ENCODE assay signal across 18 mouse cellular contexts in the genomic region with DNA sequence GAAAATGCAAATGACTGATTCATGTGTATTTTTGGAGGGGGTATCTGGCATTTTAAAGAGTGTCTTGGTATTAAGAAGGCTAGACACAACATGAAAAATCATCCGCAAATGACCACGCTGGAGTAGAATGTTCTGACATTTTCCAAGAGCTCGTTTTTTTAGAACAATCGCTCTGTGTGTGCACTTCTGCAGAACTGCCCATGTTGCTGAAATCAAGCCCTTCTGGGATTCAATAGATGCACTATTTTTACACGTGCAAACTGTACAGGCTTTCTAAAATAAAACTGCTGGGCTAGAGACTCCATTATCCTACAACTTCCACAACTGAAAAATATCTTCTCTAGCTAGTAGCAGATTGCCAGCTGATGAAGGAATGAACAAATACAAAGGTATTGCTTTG.
DNase-seq lines count a peak whose midpoint lies in the region; ATAC-seq and TF ChIP-seq lines count a peak whose summit lies in the region.
"Had no signal": no experiment of that assay in that cellular context is flagged by ENCODE, and none has a peak within 500 bp of the region (broad histone marks: within the 10 kb centered on the region; RNA-seq: fewer than 3 reads in every experiment).

No protein-coding gene starts in this region.

- no peak overlapping the region for H3K4me2 ChIP-seq in hindbrain, embryonic 15.5 days
- no peak overlapping the region for H3K4me2 ChIP-seq in limb, embryonic 15.5 days
- H3K4me2 ChIP-seq: embryonic facial prominence, embryonic 13.5 days had no signal

- DNase-seq in hindbrain, embryonic 10.5 days (ENCODE audit: low spot score) = no peak
- peak; percentile 29 for DNase-seq in left cerebral cortex, adult 11 months (ENCODE audit: low spot score)
- DNase-seq in left cerebral cortex, postnatal 4 days = no peak
- DNase-seq: adrenal gland, adult 8-10 months; cerebellum, adult 18-20 months; heart, postnatal 4 days; kidney, adult 18-20 months; lung, postnatal 4 days; midbrain, embryonic 14.5 days; thymus, postnatal 25 days had no signal

- ATAC-seq in hindbrain, embryonic 15.5 days (ENCODE audit: low FRiP score, low read depth) = 0 out of 2 replicates have a peak, but pooled peaks have one; percentile 48
- ATAC-seq in limb, embryonic 15.5 days (ENCODE audit: insufficient number of reproducible peaks, low FRiP score, low TSS enrichment, low read depth) = no peak
- ATAC-seq in monocyte, adult 5-6 weeks (replicated peaks; ENCODE audit: insufficient number of reproducible peaks, low FRiP score, low TSS enrichment, poor library complexity, severe bottlenecking) = no peak
- ATAC-seq: inflammation-experienced regulatory T-cells, adult 6 months had no signal

- no peak overlapping the region for H3K9ac ChIP-seq in hindbrain, embryonic 15.5 days
- no peak overlapping the region for H3K9ac ChIP-seq in limb, embryonic 15.5 days
- H3K9ac ChIP-seq: embryonic facial prominence, embryonic 13.5 days had no signal

- H3K36me3 ChIP-seq in hindbrain, embryonic 15.5 days = no peaks in the 10 kb centered on the region
- no peaks in the 10 kb centered on the region for H3K36me3 ChIP-seq in hindbrain, embryonic 10.5 days
- no peaks in the 10 kb centered on the region for H3K36me3 ChIP-seq in limb, embryonic 15.5 days
- H3K36me3 ChIP-seq: embryonic facial prominence, embryonic 13.5 days; heart, embryonic 10.5 days had no signal

- WGBS in hindbrain, embryonic 15.5 days = 72% methylated on average over 5 of the region's 5 CpGs
- 89% methylated on average over 5 of the region's 5 CpGs for WGBS in hindbrain, embryonic 10.5 days
- 47% methylated on average over 5 of the region's 5 CpGs for WGBS in limb, embryonic 15.5 days

- no peaks in the 10 kb centered on the region for H3K4me1 ChIP-seq in hindbrain, embryonic 15.5 days (replicated peaks)
- no peaks in the 10 kb centered on the region for H3K4me1 ChIP-seq in hindbrain, embryonic 10.5 days (replicated peaks)
- peaks cover 4% of the 10 kb centered on the region; the same call in 1 of the 2 replicates for H3K4me1 ChIP-seq in cortical plate, adult 2 months (ENCODE audit: control insufficient read depth, insufficient read depth, low read length)
- H3K4me1 ChIP-seq in limb, embryonic 15.5 days = peaks cover 5% of the 10 kb centered on the region
- H3K4me1 ChIP-seq: embryonic facial prominence, embryonic 13.5 days; heart, embryonic 10.5 days had no signal

- intact Hi-C loops in left cerebral cortex, postnatal 4 days (cut with DNase I) = loop anchor here (10.0 kb wide), 1 partner anchor 215 kb away; the partner anchor contains the start of gene Sstr1

- H3K27ac ChIP-seq in hindbrain, embryonic 15.5 days (replicated peaks) = no peak overlapping the region
- H3K27ac ChIP-seq in hindbrain, embryonic 10.5 days = no peak overlapping the region
- 0 out of 2 replicates have a peak overlapping the region, but pooled peaks have one; percentile 56 for H3K27ac ChIP-seq in cortical plate, adult 2 months (ENCODE audit: insufficient read depth, low read length)
- H3K27ac ChIP-seq in limb, embryonic 15.5 days = peak overlapping the region; percentile 7; the same call in 1 of the 2 replicates
- H3K27ac ChIP-seq: embryonic facial prominence, embryonic 13.5 days; heart, embryonic 10.5 days; kidney, postnatal 0 days had no signal

- no peaks in the 10 kb centered on the region for H3K27me3 ChIP-seq in hindbrain, embryonic 15.5 days
- no peaks in the 10 kb centered on the region for H3K27me3 ChIP-seq in hindbrain, embryonic 10.5 days (ENCODE audit: insufficient read depth, poor library complexity, severe bottlenecking)
- no peaks in the 10 kb centered on the region for H3K27me3 ChIP-seq in limb, embryonic 15.5 days
- H3K27me3 ChIP-seq: embryonic facial prominence, embryonic 13.5 days had no signal

- H3K9me3 ChIP-seq in hindbrain, embryonic 15.5 days = no peaks in the 10 kb centered on the region
- no peaks in the 10 kb centered on the region for H3K9me3 ChIP-seq in hindbrain, embryonic 10.5 days
- no peaks in the 10 kb centered on the region for H3K9me3 ChIP-seq in limb, embryonic 15.5 days
- H3K9me3 ChIP-seq: embryonic facial prominence, embryonic 13.5 days; heart, embryonic 10.5 days had no signal

- H3K4me3 ChIP-seq in hindbrain, embryonic 15.5 days = no peak overlapping the region
- H3K4me3 ChIP-seq in hindbrain, embryonic 10.5 days = no peak overlapping the region
- H3K4me3 ChIP-seq in cortical plate, adult 2 months (ENCODE audit: insufficient read depth, low read length) = no peak overlapping the region
- no peak overlapping the region for H3K4me3 ChIP-seq in limb, embryonic 15.5 days
- H3K4me3 ChIP-seq: embryonic facial prominence, embryonic 13.5 days; heart, embryonic 10.5 days had no signal

- no peak for TF ChIP-seq POLR2A in cortical plate, adult 2 months (IDR thresholded peaks at IDR 0.05; ENCODE audit: extremely low read depth, insufficient read depth, low read length)

- TF ChIP-seq CTCF in cortical plate, adult 2 months (IDR thresholded peaks at IDR 0.05; ENCODE audit: extremely low read depth, insufficient read depth, low read length) = no peak

Comparison
In these comparisons a context has a peak if more than half of its experiments do, and no peak if none do; other contexts are left out.
1. H3K27ac ChIP-seq: peak in cortical plate, adult 2 months (single experiment) and limb, embryonic 15.5 days (single experiment); none in hindbrain, embryonic 15.5 days (single experiment) and hindbrain, embryonic 10.5 days (single experiment).